Mouse (Mus musculus): ENCODE results near the gene Olfr1166. TPM values are rescaled to one million over a fixed set of nuclear protein-coding genes. Genes with fewer than 3 reads are reported as not detected.
"Not testable (repeated sequence)": the region's sequence is repeated elsewhere in the genome, so short reads cannot be mapped to it uniquely, and the experiment has no call there.

Olfr1166 gene
- total RNA-seq (2021), result not detected

DNA sequence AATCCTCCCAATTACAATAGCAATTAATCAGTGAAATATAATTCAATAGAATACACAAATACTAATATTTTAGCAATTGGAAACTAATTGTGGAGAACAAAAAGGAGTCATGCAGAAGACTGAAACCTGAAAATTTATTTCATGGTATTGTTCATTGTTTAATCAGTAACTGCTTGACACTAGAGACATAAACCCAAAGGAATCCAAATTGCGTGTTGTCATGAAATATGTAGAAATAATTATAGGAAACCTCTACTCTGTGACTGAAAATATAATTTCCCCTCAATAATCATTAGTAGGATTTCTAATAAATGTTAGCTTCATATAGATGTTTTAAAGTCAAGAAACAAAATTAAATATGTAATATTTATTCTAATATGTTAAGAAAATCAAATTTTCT, at the start of gene Olfr1166:
Gene Olfr1166 (minus strand): TSS at position 101 of the 400 bp plus-strand sequence.
- intact Hi-C loops (cut with DNase I), result no loop called here
- DNase-seq (ENCODE audit: low spot score in 2 of 2), result no peak

DNA sequence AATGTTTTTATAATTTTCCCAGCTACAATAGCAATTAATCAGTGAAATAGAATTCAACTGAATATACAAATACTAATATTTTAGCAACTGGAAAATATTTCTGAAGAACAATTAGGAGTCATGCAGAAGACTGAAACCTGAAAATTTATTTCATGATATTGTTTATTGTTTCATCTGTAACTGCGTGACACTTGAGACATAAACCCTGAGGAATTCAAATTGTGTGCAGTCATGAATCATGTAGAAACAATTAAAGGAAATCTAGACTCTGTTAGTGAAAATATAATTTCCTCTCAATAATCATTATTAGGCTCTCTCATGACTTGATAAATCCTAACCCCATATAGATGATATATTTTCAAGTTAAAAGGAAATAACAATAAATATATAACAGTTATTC, 27.0 kb upstream of the Olfr1166 start, which contains the start of gene Olfr1167:
Gene Olfr1167 (minus strand): TSS at position 101 of the 400 bp plus-strand sequence.
- intact Hi-C loops (cut with DNase I); DNase-seq (ENCODE audit: low spot score in 2 of 2): not testable (repeated sequence)

GRCm38 (mm10) chr2:88093866-88094265, 34.2 kb downstream of the Olfr1166 start, which contains the start of gene Olfr1164:
TSS of gene Olfr1164 (minus strand) at chr2:88093966.
- no peak for DNase-seq (ENCODE audit: low spot score in 2 of 2)
- intact Hi-C loops (cut with DNase I), result no loop called here

Other genes with a start within 250 kb of the Olfr1166 start
- gene Olfr1153, start 233.3 kb downstream of the Olfr1166 start, total RNA-seq (2021), result not detected
- not detected for gene Olfr1154, start 223.1 kb downstream of the Olfr1166 start, total RNA-seq (2021)
- not detected for gene Olfr1155, start 183.1 kb downstream of the Olfr1166 start, total RNA-seq (2021)
- gene Olfr1156, start 175.2 kb downstream of the Olfr1166 start, total RNA-seq (2021), result not detected
- not detected for gene Olfr1157, start 160.0 kb downstream of the Olfr1166 start, total RNA-seq (2021)
- not detected for gene Olfr74, start 153.6 kb downstream of the Olfr1166 start, total RNA-seq (2021)
- not detected for gene Olfr1158, start 138.2 kb downstream of the Olfr1166 start, total RNA-seq (2021)
- gene Olfr1160, start 120.0 kb downstream of the Olfr1166 start, total RNA-seq (2021), result not detected
- gene Olfr1161, start 105.5 kb downstream of the Olfr1166 start, total RNA-seq (2021), result not detected
- gene Olfr73, start 90.6 kb downstream of the Olfr1166 start, total RNA-seq (2021), result not detected
- not detected for gene Olfr1162, start 77.1 kb downstream of the Olfr1166 start, total RNA-seq (2021)
- not detected for gene Olfr1163, start 56.4 kb downstream of the Olfr1166 start, total RNA-seq (2021)
- not detected for gene Olfr1164, start 34.3 kb downstream of the Olfr1166 start, total RNA-seq (2021)
- not detected for gene Olfr1167, start 26.9 kb upstream of the Olfr1166 start, total RNA-seq (2021)
- gene Olfr1168, start 53.6 kb upstream of the Olfr1166 start, total RNA-seq (2021), result not detected
- gene Olfr1170, start 100.1 kb upstream of the Olfr1166 start, total RNA-seq (2021), result not detected
- gene Olfr1173, start 151.6 kb upstream of the Olfr1166 start, total RNA-seq (2021), result not detected
- gene Olfr1174-ps, start 186.9 kb upstream of the Olfr1166 start, total RNA-seq (2021), result not detected
- not detected for gene Olfr1175-ps, start 198.9 kb upstream of the Olfr1166 start, total RNA-seq (2021)
- gene Olfr1176, start 208.4 kb upstream of the Olfr1166 start, total RNA-seq (2021), result not detected
- not detected for gene Olfr1177-ps, start 218.2 kb upstream of the Olfr1166 start, total RNA-seq (2021)